Mouse (Mus musculus) gastrocnemius, postnatal 10 days (tissue): ENCODE results near the gene Vmn1r179. TPM values are rescaled to one million over a fixed set of nuclear protein-coding genes. Genes with fewer than 3 reads are reported as not detected.
"Not testable (repeated sequence)": the region's sequence is repeated elsewhere in the genome, so short reads cannot be mapped to it uniquely, and the experiment has no call there.

Experiments used
- DNase-seq: peaks from one replicate; pipeline ENCODE4 v3.0.0; 2021; ENCODE audit warnings: mixed read lengths
- long read RNA-seq, 2 experiments: library from polyadenylated mRNA; stranded (forward); transcript quantifications; one replicate each; pipeline ENCODE4 v2.0.0; 2021
- total RNA-seq, 2 experiments: library from RNA; stranded (reverse); gene quantifications; 2 replicates each; pipeline ENCODE4 v1.2.3; 2021

Vmn1r179 gene
- not detected for total RNA-seq
- long read RNA-seq, experiment 1: 0 reads
- long read RNA-seq, experiment 2: 0 reads

DNA sequence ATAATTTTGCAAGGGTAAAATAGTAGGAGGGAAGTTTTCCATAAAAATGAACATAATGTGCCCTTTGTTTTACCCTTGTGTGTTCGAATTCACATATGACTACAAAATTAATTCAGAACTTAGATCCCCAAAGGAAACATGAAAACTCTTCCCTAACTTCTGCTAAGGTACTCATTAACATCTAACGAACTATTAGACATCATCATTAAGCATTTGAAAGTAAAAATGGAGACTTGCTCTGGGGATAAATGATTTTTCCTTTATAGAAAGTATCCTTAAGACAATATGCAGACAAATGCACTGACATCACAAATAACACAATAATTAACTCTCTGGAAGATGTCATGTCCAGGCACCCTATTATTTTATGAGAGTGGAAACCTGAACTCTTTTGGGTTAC is at the start of gene Vmn1r179:
TSS of gene Vmn1r179 (plus strand) at position 301 of the 400 bp plus-strand sequence.
- DNase-seq: no peak

DNA sequence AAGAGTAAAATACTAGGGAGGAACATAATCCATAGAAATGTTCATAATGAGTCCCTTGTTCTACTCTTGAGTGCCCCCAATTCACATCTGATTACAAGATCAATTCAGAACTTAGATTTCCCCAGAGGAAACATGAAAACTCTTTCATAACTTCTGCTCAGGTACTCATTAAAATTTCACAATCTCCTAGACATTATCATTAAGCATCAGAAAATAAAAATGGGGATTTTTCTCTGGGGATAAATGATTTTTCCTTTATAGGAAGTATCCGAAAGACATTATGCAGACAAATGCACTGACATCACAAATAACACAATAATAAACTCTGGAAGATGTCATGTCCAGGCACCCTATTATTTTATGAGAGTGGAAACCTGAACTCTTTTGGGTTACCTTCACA is 35.1 kb upstream of the Vmn1r179 start, which contains the start of gene Vmn1r178:
TSS of gene Vmn1r178 (plus strand) at position 301 of the 400 bp plus-strand sequence.
- DNase-seq: no peak

GRCm38 (mm10) chr7:23950332-23950731 is 23.6 kb downstream of the Vmn1r179 start, which contains the start of gene Vmn1r180:
Gene Vmn1r180 (plus strand): TSS chr7:23950632.
- no peak for DNase-seq

DNA sequence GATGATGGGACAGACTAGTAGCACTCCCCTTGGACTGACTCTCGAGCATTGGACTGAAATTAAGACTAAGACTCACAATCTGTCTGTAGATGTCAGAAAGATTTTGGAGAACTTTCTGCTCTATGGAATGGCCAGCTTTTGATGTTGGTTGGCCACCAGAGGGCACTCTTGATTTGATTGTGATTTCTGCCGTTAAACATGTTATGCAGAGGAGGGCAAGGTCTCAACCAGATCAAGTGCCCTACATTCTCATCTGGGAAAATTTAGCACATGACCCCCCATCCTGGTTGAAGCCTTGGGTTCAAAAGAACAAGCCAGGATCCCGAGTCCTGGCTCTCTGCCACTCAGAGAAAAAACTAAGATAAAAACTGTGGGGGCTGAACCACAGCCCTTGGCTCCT is 41.3 kb downstream of the Vmn1r179 start:
- DNase-seq: not testable (repeated sequence)

GRCm38 (mm10) chr7:23974315-23974714 is 47.5 kb downstream of the Vmn1r179 start, which contains the start of gene Vmn1r181:
Gene Vmn1r181 (plus strand): TSS chr7:23974615.
- not testable (repeated sequence) for DNase-seq

Other genes starting within 250 kb of the Vmn1r179 start
- gene Vmn1r173, start 226.3 kb upstream of the Vmn1r179 start, total RNA-seq: not detected
- not detected for gene Vmn1r174, start 174.7 kb upstream of the Vmn1r179 start, total RNA-seq
- not detected for gene Vmn1r175, start 116.3 kb upstream of the Vmn1r179 start, total RNA-seq
- gene Vmn1r176, start 89.6 kb upstream of the Vmn1r179 start, total RNA-seq: not detected
- not detected for gene Vmn1r177, start 60.5 kb upstream of the Vmn1r179 start, total RNA-seq
- gene Vmn1r178, start 35.0 kb upstream of the Vmn1r179 start, total RNA-seq: not detected
- gene Vmn1r180, start 23.7 kb downstream of the Vmn1r179 start, total RNA-seq: not detected
- not detected for gene Vmn1r181, start 47.6 kb downstream of the Vmn1r179 start, total RNA-seq
- gene V1rd19, start 74.7 kb downstream of the Vmn1r179 start, total RNA-seq: not detected
- gene Vmn1r183, start 126.3 kb downstream of the Vmn1r179 start, total RNA-seq: not detected
- gene Zfp180, start 154.9 kb downstream of the Vmn1r179 start, total RNA-seq: 1 to 10 TPM; 6.4 to 7.0 TPM
- 1 to 10 TPM; 2.8 to 4.1 TPM for gene Zfp112, start 185.3 kb downstream of the Vmn1r179 start, total RNA-seq
- gene Zfp235, start 207.2 kb downstream of the Vmn1r179 start, total RNA-seq: 1 to 10 TPM; 5.1 to 7.5 TPM
- under 1 TPM; 0.26 to 0.81 TPM for gene Zfp114, start 248.1 kb downstream of the Vmn1r179 start, total RNA-seq